26 mouse cellular contexts compared by ENCODE assay signal in genomic region chr7:80842132-80842531, GRCm38 (mm10). TPM values are rescaled to one million over a fixed set of nuclear protein-coding genes. Genes with fewer than 3 reads are reported as not detected.
DNase-seq lines count a peak whose midpoint lies in the region; ATAC-seq and TF ChIP-seq lines count a peak whose summit lies in the region.
"Had no signal": no experiment of that assay in that cellular context is flagged by ENCODE, and none has a peak within 500 bp of the region (broad histone marks: within the 10 kb centered on the region; RNA-seq: fewer than 3 reads in every experiment).

No protein-coding gene starts in this region.

- WGBS in kidney, adult 2 months, result 56% methylated on average over 5 of the region's 5 CpGs
- 71% methylated on average over 5 of the region's 5 CpGs for WGBS in kidney, embryonic 16.5 days
- 36% methylated on average over 5 of the region's 5 CpGs for WGBS in intestine, postnatal 0 days

- H3K27me3 ChIP-seq in kidney, adult 2 months (replicated peaks; ENCODE audit: control insufficient read depth, insufficient read depth, low read length), result no peaks in the 10 kb centered on the region
- no peaks in the 10 kb centered on the region for H3K27me3 ChIP-seq in kidney, embryonic 16.5 days (ENCODE audit: insufficient read depth, low read length)
- H3K27me3 ChIP-seq in intestine, postnatal 0 days (replicated peaks; ENCODE audit: control insufficient read depth, insufficient read depth, low read length), result no peaks in the 10 kb centered on the region
- H3K27me3 ChIP-seq: CH12.LX; heart, embryonic 12.5 days; heart, embryonic 15.5 days had no signal

- no peak for TF ChIP-seq POLR2A in kidney, adult 2 months (IDR thresholded peaks at IDR 0.05; ENCODE audit: low read depth, low read length)

- DNase-seq in kidney, adult 2 months, result peak; percentile 60
- peak; percentile 39 to 55 for DNase-seq in kidney, postnatal 36 days
- no peak for DNase-seq in kidney, adult 8-10 months
- DNase-seq in yolk sac, embryonic 10.5 days (ENCODE audit: low spot score), result peak; percentile 74
- DNase-seq in gastrocnemius, adult 8-10 months (ENCODE audit: low spot score in 2 of 2), result no peak
- DNase-seq in cerebellum, adult 11 months, result no peak
- DNase-seq: adrenal gland, adult 2 months; adrenal gland, postnatal 14 days; B cell, adult 2 months; cerebellum, adult 18-20 months; cerebellum, adult 9-10 months; cerebellum, postnatal 14 days; forebrain, postnatal 0 days; gastrocnemius, postnatal 10 days; gastrocnemius, postnatal 36 days; heart, postnatal 10 days; heart, postnatal 36 days had no signal

- H3K36me3 ChIP-seq in kidney, adult 2 months (ENCODE audit: control insufficient read depth, insufficient read depth, low read length), result no peaks in the 10 kb centered on the region
- no peaks in the 10 kb centered on the region for H3K36me3 ChIP-seq in kidney, embryonic 16.5 days (ENCODE audit: insufficient read depth, low read length)
- H3K36me3 ChIP-seq in intestine, postnatal 0 days (ENCODE audit: control insufficient read depth, insufficient read depth), result no peaks in the 10 kb centered on the region
- H3K36me3 ChIP-seq: heart, embryonic 12.5 days; heart, embryonic 15.5 days; hindbrain, embryonic 10.5 days; hindbrain, embryonic 13.5 days had no signal

- no peak overlapping the region for H3K4me2 ChIP-seq in kidney, embryonic 16.5 days (replicated peaks; ENCODE audit: low read depth, low read length)
- H3K4me2 ChIP-seq in intestine, postnatal 0 days (replicated peaks; ENCODE audit: low read depth), result no peak overlapping the region
- H3K4me2 ChIP-seq: heart, embryonic 12.5 days; heart, embryonic 15.5 days; hindbrain, embryonic 13.5 days had no signal

- no peak overlapping the region for H3K27ac ChIP-seq in kidney, adult 2 months (ENCODE audit: insufficient read depth, low read depth, low read length)
- no peak overlapping the region for H3K27ac ChIP-seq in kidney, embryonic 16.5 days (ENCODE audit: low read length)
- H3K27ac ChIP-seq in intestine, postnatal 0 days (ENCODE audit: low read depth, low read length), result no peak overlapping the region
- H3K27ac ChIP-seq: heart, embryonic 15.5 days; hindbrain, embryonic 10.5 days; hindbrain, embryonic 13.5 days had no signal

- H3K4me3 ChIP-seq in kidney, adult 2 months (ENCODE audit: insufficient read depth, low read depth, low read length), result no peak overlapping the region
- no peak overlapping the region for H3K4me3 ChIP-seq in kidney, embryonic 16.5 days (ENCODE audit: low read length)
- H3K4me3 ChIP-seq in intestine, postnatal 0 days (ENCODE audit: low read depth, low read length), result no peak overlapping the region
- H3K4me3 ChIP-seq: heart, embryonic 12.5 days; heart, embryonic 15.5 days; hindbrain, embryonic 10.5 days; hindbrain, embryonic 13.5 days had no signal

- H3K9me3 ChIP-seq in kidney, embryonic 16.5 days (ENCODE audit: low read length), result no peaks in the 10 kb centered on the region
- H3K9me3 ChIP-seq in intestine, postnatal 0 days (ENCODE audit: control insufficient read depth), result no peaks in the 10 kb centered on the region
- H3K9me3 ChIP-seq: heart, embryonic 12.5 days; heart, embryonic 15.5 days; hindbrain, embryonic 10.5 days; hindbrain, embryonic 13.5 days had no signal

- H3K9ac ChIP-seq in kidney, embryonic 16.5 days (replicated peaks; ENCODE audit: low read length), result no peak overlapping the region
- no peak overlapping the region for H3K9ac ChIP-seq in intestine, postnatal 0 days (ENCODE audit: low read depth, low read length)
- H3K9ac ChIP-seq: forebrain, postnatal 0 days; heart, embryonic 12.5 days; heart, embryonic 15.5 days; hindbrain, embryonic 13.5 days had no signal

- ATAC-seq in kidney, embryonic 16.5 days (ENCODE audit: low FRiP score, low TSS enrichment), result no peak
- no peak for ATAC-seq in intestine, postnatal 0 days
- ATAC-seq: forebrain, embryonic 14.5 days; forebrain, postnatal 0 days; hindbrain, embryonic 16.5 days had no signal

- TF ChIP-seq CTCF in kidney, adult 2 months (conservative IDR thresholded peaks at IDR 0.05; ENCODE audit: insufficient read depth, insufficient read length, low read depth, low read length), result no peak
- 0 out of 2 replicates have a peak, but pooled peaks have one; percentile 7 for TF ChIP-seq CTCF in intestine, postnatal 0 days (IDR thresholded peaks at IDR 0.05; ENCODE audit: low read depth)

- peaks cover 4% of the 10 kb centered on the region; the same call in 1 of the 2 replicates for H3K4me1 ChIP-seq in kidney, adult 2 months (ENCODE audit: control insufficient read depth, insufficient read depth, low read length)
- H3K4me1 ChIP-seq in kidney, embryonic 16.5 days (ENCODE audit: insufficient read depth, low read length), result peaks cover 19% of the 10 kb centered on the region; the same call in 1 of the 2 replicates
- H3K4me1 ChIP-seq in intestine, postnatal 0 days (replicated peaks; ENCODE audit: control insufficient read depth, insufficient read depth, low read length), result peaks cover 4% of the 10 kb centered on the region; the same call in 1 of the 2 replicates
- H3K4me1 ChIP-seq: heart, embryonic 12.5 days; hindbrain, embryonic 10.5 days; hindbrain, embryonic 13.5 days had no signal

RNA-seq across cellular contexts. Expression of gene Iqgap1, which starts 16.4 kb away (rescaled TPM):
- polyA plus RNA-seq in kidney, adult 2 months (2012; rRNA removed), result 38.1 and 42.0 TPM in 2 replicates
- 97.7 and 101 TPM in 2 replicates for polyA plus RNA-seq in kidney, embryonic 16.5 days (2015; fragmentation: Nextera tagmentation; extraction: Ambion mirVana)
- polyA plus RNA-seq in intestine, postnatal 0 days (2015; fragmentation: Nextera tagmentation; extraction: Ambion mirVana), result 32.3 and 34.1 TPM in 2 replicates
- 10 to 100 TPM in 2 of 4 experiments, 1 to 10 TPM in 2; 6.3 to 12.7 (median 10.6) TPM for total RNA-seq in gastrocnemius, adult 8-10 months (2022)

RNA-seq across cellular contexts. Expression of gene Zscan2, which starts 18.6 kb away (rescaled TPM):
- polyA plus RNA-seq in kidney, adult 2 months (2012; rRNA removed), result 5.2 and 5.4 TPM in 2 replicates
- 3.0 and 3.2 TPM in 2 replicates for polyA plus RNA-seq in kidney, embryonic 16.5 days (2015; fragmentation: Nextera tagmentation; extraction: Ambion mirVana)
- polyA plus RNA-seq in intestine, postnatal 0 days (2015; fragmentation: Nextera tagmentation; extraction: Ambion mirVana), result 0.68 and 0.80 TPM in 2 replicates
- 1 to 10 TPM; 1.8 to 2.4 (median 2.0) TPM for total RNA-seq in gastrocnemius, adult 8-10 months (2022)

RNA-seq across cellular contexts. Expression of gene Wdr73, which starts 58.9 kb away (rescaled TPM):
- polyA plus RNA-seq in kidney, adult 2 months (2012; rRNA removed), result 15.4 and 16.1 TPM in 2 replicates
- polyA plus RNA-seq in kidney, embryonic 16.5 days (2015; fragmentation: Nextera tagmentation; extraction: Ambion mirVana), result 43.6 and 44.8 TPM in 2 replicates
- 9.3 and 9.6 TPM in 2 replicates for polyA plus RNA-seq in intestine, postnatal 0 days (2015; fragmentation: Nextera tagmentation; extraction: Ambion mirVana)
- total RNA-seq in gastrocnemius, adult 8-10 months (2022), result 1 to 10 TPM; 2.4 to 6.0 (median 3.8) TPM

Comparison
In these comparisons a context has a peak if more than half of its experiments do, and no peak if none do; other contexts are left out.
1. DNase-seq: peak in kidney, adult 2 months (single experiment), kidney, postnatal 36 days (2 of 2) and yolk sac, embryonic 10.5 days (single experiment); none in kidney, adult 8-10 months (0 of 2), gastrocnemius, adult 8-10 months (0 of 2) and cerebellum, adult 11 months (single experiment).